Mouse (Mus musculus) midbrain, embryonic 10.5 days (tissue): Measurements from ENCODE around the gene Syne3. TPM values are rescaled to one million over a fixed set of nuclear protein-coding genes. Genes with fewer than 3 reads are reported as not detected.

Source experiments
- DNase-seq: peaks from one replicate; pipeline ENCODE4 v3.0.0-alpha.2; 2017; ENCODE audit warnings: low spot score
- H3K27ac ChIP-seq: fragments of 300-500 bp; sonication (generic); replicated peaks from 2 replicates; pipeline ENCODE4 v1.5.1; 2016; ENCODE audit warnings: mild to moderate bottlenecking
- H3K27me3 ChIP-seq: fragments of 300-500 bp; sonication (generic); 2 replicates; pipeline ENCODE4 v1.6.1; 2016; ENCODE audit warnings: low read depth, mild to moderate bottlenecking; ENCODE audit not compliant: poor library complexity, severe bottlenecking
- H3K36me3 ChIP-seq: fragments of 300-500 bp; sonication (generic); 2 replicates; pipeline ENCODE4 v1.6.1; 2016; ENCODE audit warnings: mild to moderate bottlenecking, moderate library complexity
- H3K4me1 ChIP-seq: fragments of 300-500 bp; sonication (generic); 2 replicates; pipeline ENCODE4 v1.6.1; 2016
- H3K4me3 ChIP-seq: fragments of 300-500 bp; sonication (generic); 2 replicates; pipeline ENCODE4 v1.5.1; 2016; ENCODE audit warnings: mild to moderate bottlenecking, moderate library complexity
- H3K9me3 ChIP-seq: fragments of 300-500 bp; sonication (generic); replicated peaks from 2 replicates; pipeline ENCODE4 v1.6.1; 2016; ENCODE audit warnings: mild to moderate bottlenecking
- WGBS: fragments of 180-500 bp; shearing (Covaris S2); methylation state at CpG from one replicate; pipeline ENCODE4 v1.1.7; 2016; 5-methylcytosine and 5-hydroxymethylcytosine counted together
- polyA plus RNA-seq: library from polyadenylated mRNA; unstranded; fragments of >200 nt; fragmentation: Nextera tagmentation; extraction: Ambion mirVana; gene quantifications from 2 replicates; pipeline ENCODE4 v1.2.1, GENCODE M21; 2016

Syne3 gene
- polyA plus RNA-seq, 1 experiment from 2014 or later: 0.14 TPM

GRCm38 (mm10) chr12:104992123-104992741 is 17.4 kb downstream of the Syne3 start:
- WGBS: 91% methylated on average over 10 of the region's 10 CpGs
- no peak for DNase-seq
- peaks cover 7% of the 10 kb centered on the region for H3K4me1 ChIP-seq

GRCm38 (mm10) chr12:104990741-104991454 is 18.7 kb downstream of the Syne3 start:
- no peak overlapping the region for H3K4me3 ChIP-seq
- H3K27ac ChIP-seq: no peak overlapping the region
- peaks cover 7% of the 10 kb centered on the region for H3K4me1 ChIP-seq
- H3K27me3 ChIP-seq: no peaks in the 10 kb centered on the region
- no peaks in the 10 kb centered on the region for H3K9me3 ChIP-seq
- no peak for DNase-seq
- WGBS: 88% methylated on average over 13 of the region's 13 CpGs
- no peaks in the 10 kb centered on the region for H3K36me3 ChIP-seq

More at GRCm38 (mm10) chr12:104992123-104992741, 17.4 kb downstream of the Syne3 start:
- Histone ChIP-seq H3K27ac (no peak overlapping the region), H3K4me3 (no peak overlapping the region), H3K9me3 (no peaks in the 10 kb centered on the region), H3K36me3 (no peaks in the 10 kb centered on the region), H3K27me3 (0 out of 2 replicates have a peak, but pooled peaks cover 5% of the 10 kb centered on the region)

- Histone ChIP-seq H3K27me3 (no peaks in the 10 kb centered on the region), H3K27ac (no peak overlapping the region), H3K4me1 (peaks cover 17% of the 10 kb centered on the region), H3K36me3 (no peaks in the 10 kb centered on the region), H3K9me3 (no peaks in the 10 kb centered on the region), H3K4me3 (no peak overlapping the region)
- DNase-seq: no peak
- 67% methylated on average over 7 of the region's 7 CpGs for WGBS
Observed at GRCm38 (mm10) chr12:104987936-104988335, 21.7 kb downstream of the Syne3 start.

GRCm38 (mm10) chr12:104986781-104987180 is 22.8 kb downstream of the Syne3 start:
- Histone ChIP-seq H3K27me3 (no peaks in the 10 kb centered on the region), H3K27ac (no peak overlapping the region), H3K4me3 (no peak overlapping the region), H3K9me3 (no peaks in the 10 kb centered on the region), H3K36me3 (no peaks in the 10 kb centered on the region), H3K4me1 (peaks cover 17% of the 10 kb centered on the region)
- DNase-seq: no peak
- 94% methylated on average over 9 of the region's 9 CpGs for WGBS

GRCm38 (mm10) chr12:104986001-104986400 is 23.6 kb downstream of the Syne3 start:
- WGBS: 90% methylated on average over 2 of the region's 2 CpGs
- no peaks in the 10 kb centered on the region for H3K36me3 ChIP-seq

GRCm38 (mm10) chr12:104985088-104985487 is 24.5 kb downstream of the Syne3 start:
- peaks cover 17% of the 10 kb centered on the region for H3K4me1 ChIP-seq
- no peaks in the 10 kb centered on the region for H3K9me3 ChIP-seq
- H3K27me3 ChIP-seq: no peaks in the 10 kb centered on the region
- no peak for DNase-seq
- no peak overlapping the region for H3K27ac ChIP-seq
- WGBS: 76% methylated on average over 5 of the region's 5 CpGs
- no peak overlapping the region for H3K4me3 ChIP-seq
- no peaks in the 10 kb centered on the region for H3K36me3 ChIP-seq

More at GRCm38 (mm10) chr12:104986001-104986400, 23.6 kb downstream of the Syne3 start:
- H3K4me3 ChIP-seq: no peak overlapping the region
- H3K9me3 ChIP-seq: no peaks in the 10 kb centered on the region
- H3K27ac ChIP-seq: no peak overlapping the region
- DNase-seq: no peak
- peaks cover 17% of the 10 kb centered on the region for H3K4me1 ChIP-seq
- H3K27me3 ChIP-seq: no peaks in the 10 kb centered on the region

GRCm38 (mm10) chr12:104983476-104983875 is 26.1 kb downstream of the Syne3 start:
- Histone ChIP-seq H3K36me3 (no peaks in the 10 kb centered on the region), H3K4me1 (peaks cover 28% of the 10 kb centered on the region), H3K27ac (peak overlapping the region; percentile 55), H3K27me3 (no peaks in the 10 kb centered on the region), H3K9me3 (no peaks in the 10 kb centered on the region), H3K4me3 (no peak overlapping the region)
- whole genome bisulfite sequencing: 52% methylated on average over 7 of the region's 7 CpGs
- DNase-seq: no peak

- Histone ChIP-seq H3K9me3 (no peaks in the 10 kb centered on the region), H3K27ac (peak overlapping the region; percentile 82), H3K27me3 (no peaks in the 10 kb centered on the region), H3K4me3 (peak overlapping the region; percentile 20), H3K4me1 (peaks cover 40% of the 10 kb centered on the region), H3K36me3 (no peaks in the 10 kb centered on the region)
- 65% methylated on average over 22 of the region's 22 CpGs for WGBS
- no peak for DNase-seq
Observed at GRCm38 (mm10) chr12:104978943-104979723, 30.5 kb downstream of the Syne3 start.

- peak overlapping the region; percentile 20 for H3K4me3 ChIP-seq
Observed at GRCm38 (mm10) chr12:104978420-104978819, 31.2 kb downstream of the Syne3 start.

GRCm38 (mm10) chr12:104976903-104977302 is 32.7 kb downstream of the Syne3 start:
- H3K9me3 ChIP-seq: no peaks in the 10 kb centered on the region
- H3K36me3 ChIP-seq: no peaks in the 10 kb centered on the region
- WGBS: 91% methylated on average over 7 of the region's 7 CpGs
- H3K4me3 ChIP-seq: no peak overlapping the region
- no peaks in the 10 kb centered on the region for H3K27me3 ChIP-seq
- no peak for DNase-seq
- peaks cover 30% of the 10 kb centered on the region for H3K4me1 ChIP-seq
- H3K27ac ChIP-seq: no peak overlapping the region

More at GRCm38 (mm10) chr12:104978420-104978819, 31.2 kb downstream of the Syne3 start:
- H3K4me1 ChIP-seq: peaks cover 35% of the 10 kb centered on the region
- H3K27ac ChIP-seq: peak overlapping the region; percentile 82
- no peaks in the 10 kb centered on the region for H3K36me3 ChIP-seq
- H3K9me3 ChIP-seq: no peaks in the 10 kb centered on the region
- WGBS: 7% methylated on average over 9 of the region's 9 CpGs
- peak; percentile 83 for DNase-seq
- no peaks in the 10 kb centered on the region for H3K27me3 ChIP-seq

GRCm38 (mm10) chr12:104976331-104976817 is 33.2 kb downstream of the Syne3 start:
- DNase-seq: no peak
- H3K4me3 ChIP-seq: no peak overlapping the region
- no peaks in the 10 kb centered on the region for H3K9me3 ChIP-seq
- H3K4me1 ChIP-seq: peaks cover 30% of the 10 kb centered on the region
- peak overlapping the region; percentile 67 for H3K27ac ChIP-seq
- H3K27me3 ChIP-seq: no peaks in the 10 kb centered on the region
- H3K36me3 ChIP-seq: no peaks in the 10 kb centered on the region
- WGBS: 35% methylated on average over 8 of the region's 8 CpGs

GRCm38 (mm10) chr12:104972860-104973259 is 36.7 kb downstream of the Syne3 start:
- 86% methylated on average over 6 of the region's 6 CpGs for WGBS
- no peaks in the 10 kb centered on the region for H3K27me3 ChIP-seq

More at GRCm38 (mm10) chr12:104972860-104973259, 36.7 kb downstream of the Syne3 start:
- no peak overlapping the region for H3K4me3 ChIP-seq
- DNase-seq: no peak
- no peaks in the 10 kb centered on the region for H3K36me3 ChIP-seq
- H3K27ac ChIP-seq: no peak overlapping the region
- peaks cover 15% of the 10 kb centered on the region for H3K4me1 ChIP-seq
- no peaks in the 10 kb centered on the region for H3K9me3 ChIP-seq
